Mouse (Mus musculus) forebrain, embryonic 16.5 days (tissue): ENCODE results near the gene Phtf2. TPM values are rescaled to one million over a fixed set of nuclear protein-coding genes. Genes with fewer than 3 reads are reported as not detected.

ENCODE experiments used
- ATAC-seq: fragments of 200-750 bp; cut with Nextera tagmentation; 2 replicates; pipeline ENCODE4 v1.8.0; 2017; ENCODE audit warnings: mild to moderate bottlenecking, moderate library complexity
- H3K27ac ChIP-seq: fragments of 300-500 bp; sonication (generic); 2 replicates; pipeline ENCODE4 v1.5.1; 2014; ENCODE audit warnings: low read length, control low read depth
- H3K27me3 ChIP-seq: fragments of 300-500 bp; sonication (generic); replicated peaks from 2 replicates; pipeline ENCODE4 v1.6.1; 2014; ENCODE audit warnings: low read length; ENCODE audit not compliant: control insufficient read depth, insufficient read depth
- H3K36me3 ChIP-seq: fragments of 300-500 bp; sonication (generic); 2 replicates; pipeline ENCODE4 v1.6.1; 2014; ENCODE audit not compliant: control insufficient read depth, insufficient read depth
- H3K4me1 ChIP-seq: fragments of 300-500 bp; sonication (generic); replicated peaks from 2 replicates; pipeline ENCODE4 v1.6.1; 2014; ENCODE audit warnings: low read length; ENCODE audit not compliant: control insufficient read depth, insufficient read depth
- H3K4me2 ChIP-seq: fragments of 300-500 bp; sonication (generic); 2 replicates; pipeline ENCODE4 v1.6.1; 2014; ENCODE audit warnings: mild to moderate bottlenecking, low read length, control low read depth
- H3K4me3 ChIP-seq: fragments of 300-500 bp; sonication (generic); replicated peaks from 2 replicates; pipeline ENCODE4 v1.5.1; 2014; ENCODE audit warnings: mild to moderate bottlenecking, low read length, control low read depth
- H3K9ac ChIP-seq: fragments of 300-500 bp; sonication (generic); replicated peaks from 2 replicates; pipeline ENCODE4 v1.6.1; 2014; ENCODE audit warnings: low read depth, low read length, control low read depth
- H3K9me3 ChIP-seq: fragments of 300-500 bp; sonication (generic); 2 replicates; pipeline ENCODE4 v1.6.1; 2016; ENCODE audit warnings: low read length; ENCODE audit not compliant: control insufficient read depth
- WGBS: fragments of 180-500 bp; shearing (Covaris S2); extraction: QIAGEN DNeasy Blood & Tissue Kit; methylation state at CpG from one replicate; pipeline ENCODE4 v1.1.7; 2014; 5-methylcytosine and 5-hydroxymethylcytosine counted together
- polyA plus RNA-seq: library from polyadenylated mRNA; unstranded; fragments of >200 nt; fragmentation: Nextera tagmentation; extraction: Ambion mirVana; gene quantifications from 2 replicates; pipeline ENCODE4 v1.2.1, GENCODE M21; 2015

Phtf2 gene
- polyA plus RNA-seq, 1 experiment from 2014 or later: 28.8 TPM

DNA sequence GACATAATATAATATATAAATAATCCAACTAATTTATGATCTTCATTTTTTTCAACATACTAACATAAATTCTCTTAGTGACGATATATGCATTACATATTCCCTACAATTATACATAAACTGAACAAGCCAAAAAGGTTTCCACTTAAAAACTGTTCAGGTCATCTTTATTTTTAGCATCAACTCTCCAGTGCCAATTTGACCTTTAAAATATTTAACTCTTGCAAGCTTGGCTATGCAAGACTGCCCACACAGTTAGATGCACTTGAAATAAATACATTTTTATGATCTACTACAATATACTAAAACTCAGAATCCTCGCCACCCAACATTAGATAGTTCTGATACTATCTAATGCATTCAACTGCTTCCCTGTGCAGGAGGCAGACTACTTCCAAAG lies 1.5 kb downstream of the Phtf2 start:
- Histone ChIP-seq H3K9me3 (no peaks in the 10 kb centered on the region), H3K36me3 (no peaks in the 10 kb centered on the region), H3K4me3 (peak overlapping the region; percentile 25), H3K27me3 (no peaks in the 10 kb centered on the region), H3K4me1 (peaks cover 14% of the 10 kb centered on the region), H3K4me2 (peak overlapping the region; percentile 70), H3K27ac (no peak overlapping the region), H3K9ac (no peak overlapping the region)
- ATAC-seq: no peak
- WGBS: 73% methylated on average over 2 of the region's 2 CpGs

DNA sequence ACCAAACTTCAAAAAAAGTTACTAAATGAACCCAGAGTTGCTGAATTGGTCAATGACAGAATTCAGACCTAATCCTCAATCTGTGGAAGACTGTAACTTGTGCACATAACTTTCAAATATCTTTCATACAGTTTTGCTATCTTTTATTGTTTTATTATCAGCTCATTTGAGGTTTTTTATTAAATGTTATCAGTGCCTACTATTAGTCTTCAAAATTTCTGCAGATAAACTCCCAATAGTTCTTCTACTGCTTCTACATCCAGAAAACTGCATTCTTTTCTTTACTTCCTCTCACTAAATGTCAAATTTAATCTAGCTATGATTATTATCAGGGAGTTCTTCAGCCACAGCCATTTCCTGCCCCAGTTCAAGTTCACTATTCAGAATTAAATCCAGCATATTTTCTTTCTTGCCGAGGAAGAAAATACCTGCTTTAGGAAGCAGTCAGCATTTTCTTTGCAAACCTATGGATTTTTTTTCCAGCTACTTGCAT lies 4.9 kb downstream of the Phtf2 start:
- no peaks in the 10 kb centered on the region for H3K36me3 ChIP-seq
- no peaks in the 10 kb centered on the region for H3K27me3 ChIP-seq
- H3K9ac ChIP-seq: no peak overlapping the region
- WGBS: 83% methylated on average over 1 of the region's 1 CpGs
- H3K4me2 ChIP-seq: no peak overlapping the region
- H3K9me3 ChIP-seq: no peaks in the 10 kb centered on the region
- no peak for ATAC-seq
- no peak overlapping the region for H3K27ac ChIP-seq
- peaks cover 4% of the 10 kb centered on the region for H3K4me1 ChIP-seq
- H3K4me3 ChIP-seq: no peak overlapping the region

DNA sequence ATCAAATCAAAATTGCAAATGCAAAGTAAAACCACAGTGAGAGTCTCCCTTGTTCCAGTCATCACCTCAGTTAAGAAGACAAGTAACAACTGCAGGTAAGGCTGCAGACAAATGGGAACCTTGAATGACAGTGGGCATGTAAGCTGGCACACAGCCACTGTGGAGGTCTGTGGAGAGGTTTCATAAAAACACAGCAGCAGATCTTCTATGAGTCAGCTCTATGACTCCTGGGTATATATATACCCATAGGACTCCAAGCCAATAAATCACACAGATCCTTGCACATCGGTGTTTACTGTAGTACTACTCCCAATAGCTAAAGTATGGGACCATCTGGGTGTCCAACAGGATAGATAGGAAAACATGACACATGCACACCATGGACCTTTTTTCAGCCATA lies 8.8 kb downstream of the Phtf2 start:
- Histone ChIP-seq H3K36me3 (no peaks in the 10 kb centered on the region), H3K27ac (no peak overlapping the region), H3K4me3 (no peak overlapping the region), H3K4me1 (no peaks in the 10 kb centered on the region), H3K9me3 (no peaks in the 10 kb centered on the region), H3K9ac (no peak overlapping the region), H3K27me3 (no peaks in the 10 kb centered on the region), H3K4me2 (no peak overlapping the region)
- no peak for ATAC-seq
- WGBS: 97% methylated on average over 1 of the region's 1 CpGs

DNA sequence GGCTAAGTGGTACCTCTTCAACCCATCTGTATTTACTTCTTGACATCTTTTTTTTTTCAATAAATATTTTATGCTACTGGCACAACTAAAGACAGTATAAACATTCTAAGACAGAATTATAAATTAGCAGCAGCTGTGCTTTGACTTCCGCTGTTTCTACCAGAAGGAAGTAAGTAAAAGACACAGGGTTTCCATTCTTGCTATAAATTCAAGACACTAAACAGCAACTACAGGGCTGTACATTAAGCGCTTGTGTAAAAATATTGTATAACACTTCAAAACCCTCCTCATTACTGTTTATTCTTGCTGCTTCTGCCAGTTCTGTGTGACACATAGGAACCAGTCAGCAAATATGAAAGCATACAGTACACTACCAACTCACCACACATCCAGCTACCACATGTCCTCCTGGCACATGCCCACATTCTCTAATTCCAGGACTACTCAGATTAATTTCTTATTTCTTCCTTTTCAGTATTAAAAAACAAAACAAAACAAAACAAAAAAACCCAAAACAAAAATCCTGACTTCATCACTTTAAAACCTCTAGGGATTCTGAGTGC lies 16.6 kb downstream of the Phtf2 start:
- no peak overlapping the region for H3K27ac ChIP-seq
- H3K4me2 ChIP-seq: no peak overlapping the region
- no peak overlapping the region for H3K9ac ChIP-seq
- no peak for ATAC-seq
- no peaks in the 10 kb centered on the region for H3K36me3 ChIP-seq
- no peaks in the 10 kb centered on the region for H3K9me3 ChIP-seq
- no peaks in the 10 kb centered on the region for H3K27me3 ChIP-seq
- peaks cover 3% of the 10 kb centered on the region for H3K4me1 ChIP-seq
- no peak overlapping the region for H3K4me3 ChIP-seq
- 77% methylated on average over 2 of the region's 2 CpGs for WGBS

DNA sequence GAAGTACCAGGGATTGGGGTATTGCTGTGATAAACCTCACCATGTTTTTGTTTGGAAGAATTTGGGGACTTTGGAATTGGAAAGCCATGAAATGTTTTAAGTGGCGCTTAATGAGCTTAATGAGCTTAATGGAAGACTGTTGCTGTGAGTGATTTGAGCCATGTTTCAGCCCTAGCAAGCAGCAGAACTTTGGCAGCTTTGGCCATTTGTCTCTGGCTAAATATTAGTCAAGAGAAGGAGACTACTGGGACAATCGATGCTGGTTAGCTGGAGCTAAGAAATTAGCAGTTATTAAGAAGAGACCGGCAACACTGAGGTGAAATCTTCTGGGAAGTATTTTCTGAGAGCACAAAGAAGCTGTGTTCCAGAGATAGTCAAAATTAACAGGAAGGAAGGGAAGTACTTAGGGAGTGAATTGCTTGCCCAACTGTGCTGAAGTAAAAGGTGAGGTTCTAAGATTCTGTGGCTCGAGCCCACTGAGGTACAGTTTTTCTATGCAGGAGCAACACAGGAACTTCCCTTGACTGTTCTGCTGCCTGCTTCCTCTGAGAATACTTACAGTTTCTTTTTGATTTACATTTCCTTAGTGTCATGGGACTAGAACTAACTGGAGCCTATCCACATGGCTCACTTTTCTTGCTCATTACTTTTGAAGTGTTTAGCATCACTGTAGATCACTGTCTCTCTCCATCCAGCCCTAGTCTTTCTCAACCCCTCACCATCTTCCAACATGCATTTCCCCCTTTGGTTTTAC lies 17.5 kb downstream of the Phtf2 start:
- H3K4me1 ChIP-seq: peaks cover 3% of the 10 kb centered on the region
- H3K27me3 ChIP-seq: no peaks in the 10 kb centered on the region
- H3K36me3 ChIP-seq: no peaks in the 10 kb centered on the region
- WGBS: 54% methylated on average over 4 of the region's 4 CpGs
- ATAC-seq: no peak
- no peak overlapping the region for H3K4me3 ChIP-seq
- H3K9me3 ChIP-seq: no peaks in the 10 kb centered on the region
- no peak overlapping the region for H3K4me2 ChIP-seq
- no peak overlapping the region for H3K9ac ChIP-seq
- H3K27ac ChIP-seq: no peak overlapping the region

DNA sequence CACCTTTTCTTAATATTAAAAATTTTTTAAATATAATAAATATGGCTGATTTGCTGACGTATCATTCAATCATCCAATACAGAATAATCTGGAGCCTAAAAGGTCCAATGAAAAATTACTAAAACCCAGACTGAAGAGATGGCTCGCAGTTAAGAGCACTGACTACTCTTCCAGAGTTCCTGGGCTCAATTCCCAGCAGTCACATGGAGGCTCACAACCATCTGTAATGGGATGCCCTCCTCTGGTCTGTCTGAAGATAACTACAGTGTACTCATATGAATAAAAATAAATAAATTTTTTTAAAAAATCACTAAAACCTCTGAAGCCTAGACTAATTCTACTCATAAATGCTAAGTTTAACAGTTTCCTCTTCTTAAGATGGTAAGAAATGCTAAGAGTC lies 20.0 kb downstream of the Phtf2 start:
- H3K9me3 ChIP-seq: no peaks in the 10 kb centered on the region
- no peaks in the 10 kb centered on the region for H3K27me3 ChIP-seq
- no peaks in the 10 kb centered on the region for H3K36me3 ChIP-seq
- no peak overlapping the region for H3K9ac ChIP-seq
- no peak overlapping the region for H3K4me3 ChIP-seq
- 87% methylated on average over 2 of the region's 2 CpGs for WGBS
- peaks cover 3% of the 10 kb centered on the region for H3K4me1 ChIP-seq
- no peak overlapping the region for H3K4me2 ChIP-seq
- ATAC-seq: no peak
- no peak overlapping the region for H3K27ac ChIP-seq

DNA sequence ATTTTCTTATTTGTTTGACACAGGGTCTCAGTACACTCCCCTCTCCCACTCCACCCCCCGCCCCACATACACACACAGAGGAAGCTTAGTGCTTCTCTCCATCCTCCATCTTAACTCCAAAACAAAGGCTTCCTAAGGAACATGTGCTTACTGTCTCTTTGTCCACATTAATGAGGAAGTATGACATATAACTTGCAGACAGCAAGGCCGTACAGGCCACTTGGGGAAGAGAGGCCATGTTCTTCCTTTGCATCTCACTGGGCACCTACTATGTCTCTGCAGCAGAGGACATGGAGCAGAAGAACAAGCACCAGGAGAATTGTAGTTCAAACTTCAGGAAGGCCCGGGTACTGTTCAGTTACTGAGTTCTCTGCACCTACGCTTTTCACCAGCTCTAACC lies 21.4 kb downstream of the Phtf2 start:
- Histone ChIP-seq H3K9ac (no peak overlapping the region), H3K27ac (no peak overlapping the region), H3K27me3 (no peaks in the 10 kb centered on the region), H3K4me3 (no peak overlapping the region), H3K36me3 (no peaks in the 10 kb centered on the region), H3K4me2 (no peak overlapping the region), H3K9me3 (no peaks in the 10 kb centered on the region), H3K4me1 (peaks cover 3% of the 10 kb centered on the region)
- 87% methylated on average over 4 of the region's 4 CpGs for WGBS
- no peak for ATAC-seq

DNA sequence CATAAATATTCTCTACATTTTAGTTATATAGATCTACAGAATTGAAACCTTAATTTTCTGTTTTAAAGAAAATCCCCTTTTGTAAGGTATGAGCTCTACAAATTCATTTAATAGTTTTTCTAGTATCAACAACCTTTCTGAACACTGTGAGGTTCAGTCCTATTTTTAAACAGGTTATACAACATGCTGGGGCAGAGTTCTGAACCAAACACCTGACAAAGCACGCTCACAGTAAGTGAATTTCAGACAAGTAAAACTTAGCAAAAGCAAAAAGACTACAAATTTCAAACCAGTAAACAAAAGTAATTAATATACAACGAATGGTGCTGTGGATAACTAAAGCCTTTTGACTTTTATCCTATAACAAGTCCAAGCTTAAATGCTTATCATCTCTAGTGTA lies 23.5 kb downstream of the Phtf2 start:
- WGBS: 97% methylated on average over 2 of the region's 2 CpGs
- Histone ChIP-seq H3K9ac (no peak overlapping the region), H3K4me2 (no peak overlapping the region), H3K27me3 (no peaks in the 10 kb centered on the region), H3K4me3 (no peak overlapping the region), H3K27ac (no peak overlapping the region), H3K4me1 (no peaks in the 10 kb centered on the region), H3K9me3 (no peaks in the 10 kb centered on the region), H3K36me3 (no peaks in the 10 kb centered on the region)
- ATAC-seq: no peak

DNA sequence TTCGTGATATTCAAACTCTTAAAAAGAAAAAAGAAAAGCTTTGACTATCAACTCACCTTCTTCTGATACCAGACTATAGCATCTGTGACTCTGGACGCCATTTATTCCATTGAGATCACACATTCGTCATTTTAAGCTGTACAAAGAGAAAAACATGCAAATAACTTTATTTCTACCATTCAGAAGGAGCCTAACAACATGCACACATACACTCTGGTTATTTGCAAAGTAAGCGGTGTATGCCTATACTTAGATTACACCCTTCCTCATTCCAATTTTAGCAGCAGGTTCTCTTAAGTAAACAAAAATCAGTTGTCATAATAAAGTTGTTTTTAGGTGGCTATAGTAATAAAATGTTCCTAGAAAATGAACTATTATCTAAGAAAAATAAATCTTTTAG lies 26.9 kb downstream of the Phtf2 start:
- Histone ChIP-seq H3K9me3 (no peaks in the 10 kb centered on the region), H3K36me3 (no peaks in the 10 kb centered on the region), H3K27me3 (no peaks in the 10 kb centered on the region), H3K4me3 (no peak overlapping the region), H3K9ac (no peak overlapping the region), H3K4me1 (no peaks in the 10 kb centered on the region), H3K4me2 (no peak overlapping the region), H3K27ac (no peak overlapping the region)
- no peak for ATAC-seq
- 89% methylated on average over 4 of the region's 4 CpGs for WGBS
